Mouse (Mus musculus) megakaryocyte, embryonic 14.5 days (primary cell): ENCODE results near the gene Gfi1b. TPM values are rescaled to one million over a fixed set of nuclear protein-coding genes. Genes with fewer than 3 reads are reported as not detected.

Experiments
- H3K27me3 ChIP-seq: replicated peaks from 2 replicates; pipeline ENCODE3; 2012; ENCODE audit warnings: inconsistent platforms
- H3K36me3 ChIP-seq: replicated peaks from 2 replicates; pipeline ENCODE3; 2012; ENCODE audit warnings: low read length, inconsistent platforms, mixed read lengths
- H3K4me1 ChIP-seq: 2 replicates; pipeline ENCODE4 v1.6.1; 2012; ENCODE audit warnings: inconsistent platforms
- H3K4me3 ChIP-seq: replicated peaks from 2 replicates; pipeline ENCODE3; 2012; ENCODE audit warnings: moderate library complexity, mild to moderate bottlenecking, inconsistent platforms
- H3K9me3 ChIP-seq: 2 replicates; pipeline ENCODE4 v1.6.1; 2012; ENCODE audit warnings: inconsistent platforms
- FLI1 ChIP-seq: IDR thresholded peaks from 2 replicates; pipeline ENCODE4 v1.6.1; 2012; ENCODE audit warnings: low read length, inconsistent platforms, mixed read lengths
- GATA1 ChIP-seq: IDR thresholded peaks from 3 replicates; pipeline ENCODE4 v1.6.1; 2012; ENCODE audit warnings: mixed read lengths, low read length, inconsistent platforms, borderline replicate concordance
- polyA plus RNA-seq: library from polyadenylated mRNA; stranded (reverse); fragments of >175 nt; gene quantifications from 2 replicates; pipeline ENCODE4 v1.2.3, GENCODE M21; 2012; ENCODE audit warnings: low replicate concordance; ENCODE audit not compliant: insufficient read depth

Gene Gfi1b
- polyA plus RNA-seq, 1 experiment, result 225 TPM

DNA sequence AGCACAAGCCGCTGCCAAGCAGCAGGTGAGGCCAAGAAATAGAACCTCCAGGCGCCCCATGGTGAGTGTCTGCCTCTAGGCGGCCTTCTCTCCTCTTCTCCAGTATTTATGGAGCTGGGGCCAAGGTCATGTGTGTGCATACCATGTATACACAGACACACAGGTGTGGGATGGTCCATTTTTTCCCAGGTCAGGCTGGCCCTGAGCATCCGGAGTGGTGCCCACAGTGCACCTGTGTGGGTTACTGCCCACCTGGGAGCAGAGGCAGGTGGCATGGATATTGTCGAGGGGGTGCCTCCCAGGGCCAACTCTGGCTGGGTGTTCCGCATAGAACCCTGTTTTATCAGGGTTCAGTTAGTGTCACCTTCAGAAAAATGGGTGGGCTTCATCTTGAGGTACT is 58.5 kb downstream of the Gfi1b start, which contains the start of gene Cel:
Gene Cel (minus strand): TSS at position 101 of the 400 bp plus-strand sequence.
- peaks cover 48% of the 10 kb centered on the region for H3K27me3 ChIP-seq
- H3K4me3 ChIP-seq, result no peak within 1 kb of the TSS
- H3K9me3 ChIP-seq, result no peaks in the 10 kb centered on the region
- no peak for TF ChIP-seq FLI1
- TF ChIP-seq GATA1, result no peak
- H3K4me1 ChIP-seq, result peaks cover 12% of the 10 kb centered on the region; the same call in 1 of the 2 replicates
- peaks cover 38% of the 10 kb centered on the region for H3K36me3 ChIP-seq

Other genes with a start within 250 kb of the Gfi1b start
- gene Ppp1r26, start 175.2 kb downstream of the Gfi1b start, polyA plus RNA-seq, result not detected in 2 replicates
- gene 1700007K13Rik, start 155.7 kb downstream of the Gfi1b start, polyA plus RNA-seq, result 7.8 and 12.3 TPM in 2 replicates
- gene Mrps2, start 153.9 kb downstream of the Gfi1b start, polyA plus RNA-seq, result 16.4 and 20.2 TPM in 2 replicates
- gene Gbgt1, start 125.1 kb downstream of the Gfi1b start, polyA plus RNA-seq, result 0.85 TPM in 1 of 2 replicates, not detected in the other
- not detected in 2 replicates for gene Gm10134, start 115.9 kb downstream of the Gfi1b start, polyA plus RNA-seq
- gene Ralgds, start 108.9 kb downstream of the Gfi1b start, polyA plus RNA-seq, result 1.3 and 6.7 TPM in 2 replicates
- gene Cel, start 58.6 kb downstream of the Gfi1b start, polyA plus RNA-seq, result not detected in 2 replicates
- 4.1 and 10.3 TPM in 2 replicates for gene Gtf3c5, start 38.2 kb downstream of the Gfi1b start, polyA plus RNA-seq
- gene Tsc1, start 19.2 kb upstream of the Gfi1b start, polyA plus RNA-seq, result 1.1 and 1.7 TPM in 2 replicates
- gene Spaca9, start 77.7 kb upstream of the Gfi1b start, polyA plus RNA-seq, result 3.0 TPM in 1 of 2 replicates, not detected in the other
- not detected in 2 replicates for gene Ak8, start 78.2 kb upstream of the Gfi1b start, polyA plus RNA-seq
- 1.9 and 3.2 TPM in 2 replicates for gene Gtf3c4, start 218.4 kb upstream of the Gfi1b start, polyA plus RNA-seq
- gene Ddx31, start 218.4 kb upstream of the Gfi1b start, polyA plus RNA-seq, result 2.2 and 4.0 TPM in 2 replicates